Mouse (Mus musculus) telencephalon, adult 2 months (tissue): ENCODE measurements around the gene Arl8a.
A peak's percentile ranks its signal among the peaks of the same experiment; 100 is the strongest.

ENCODE experiments used
- DNase-seq: peaks from one replicate; pipeline ENCODE4 v3.0.0-alpha.2; 2011; ENCODE audit warnings: low read depth, low spot score

The Arl8a gene

DNA sequence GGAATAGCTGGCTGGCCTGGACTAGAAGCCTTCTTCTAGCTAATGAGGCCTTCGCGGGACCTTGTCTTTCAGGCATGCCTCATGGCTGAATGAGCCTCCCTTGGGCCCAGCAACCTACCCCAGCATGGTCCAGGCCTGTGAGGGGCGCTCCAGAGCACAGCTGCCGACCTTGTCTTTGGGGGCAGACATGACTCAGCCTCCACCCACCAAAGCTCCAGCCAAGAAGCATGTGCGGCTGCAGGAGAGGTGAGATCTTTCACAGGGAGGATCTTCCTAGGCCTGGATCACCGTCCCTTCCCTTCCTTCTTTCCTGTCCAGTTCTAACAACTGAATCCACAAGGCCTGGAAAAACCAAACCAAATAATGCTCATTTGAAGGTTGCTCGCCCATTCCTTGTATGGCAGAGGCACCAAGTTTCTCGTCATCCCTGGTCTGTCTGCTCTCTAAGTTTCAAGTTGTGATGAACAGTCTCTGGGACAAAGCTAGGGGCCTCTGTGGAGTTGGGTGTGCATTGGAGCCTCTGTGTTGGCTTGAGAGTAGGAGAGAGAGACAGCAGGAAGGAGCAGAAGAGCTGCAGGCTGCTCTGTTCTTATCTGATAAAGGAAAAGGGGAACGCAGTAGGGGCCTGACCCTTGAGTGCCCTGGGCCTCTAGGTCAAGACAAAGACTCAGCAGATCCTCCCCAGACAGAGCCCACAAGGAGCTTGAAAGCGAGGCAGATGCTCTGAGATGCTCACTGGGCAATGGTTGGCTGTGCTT lies 12.8 kb upstream of the Arl8a start:
- DNase-seq = no peak

DNA sequence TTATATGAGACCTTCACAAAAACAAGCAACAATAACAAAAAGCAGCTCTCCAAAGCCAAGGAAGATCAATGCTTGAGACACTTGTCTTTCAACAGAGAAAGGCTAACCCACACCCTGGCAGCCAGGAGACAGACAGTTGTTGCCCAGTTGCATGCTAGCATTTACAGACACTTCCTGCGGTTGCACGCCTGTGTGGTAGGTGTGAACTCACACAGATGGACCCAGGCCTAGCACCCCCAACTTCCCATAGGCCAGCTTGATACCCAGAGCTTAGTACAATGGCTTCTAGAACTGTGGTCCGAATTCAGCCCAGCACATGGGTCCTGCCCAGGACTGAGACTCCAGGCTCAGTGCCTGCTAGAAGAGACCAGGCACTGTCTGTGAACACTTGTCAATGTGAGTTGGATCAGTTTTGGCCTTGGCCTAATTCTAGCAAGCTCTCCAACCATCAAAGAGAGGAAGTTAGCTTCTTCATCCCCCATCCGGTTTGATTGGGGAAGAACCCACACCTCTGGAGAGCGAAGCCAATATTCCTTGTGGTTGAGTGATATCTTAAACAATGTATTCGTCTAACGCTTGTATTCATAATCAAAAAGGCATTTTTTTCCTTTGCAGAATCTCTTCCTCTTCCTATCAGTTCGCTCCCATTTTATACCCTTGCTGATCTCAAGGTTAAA lies 11.4 kb upstream of the Arl8a start:
- no peak for DNase-seq

DNA sequence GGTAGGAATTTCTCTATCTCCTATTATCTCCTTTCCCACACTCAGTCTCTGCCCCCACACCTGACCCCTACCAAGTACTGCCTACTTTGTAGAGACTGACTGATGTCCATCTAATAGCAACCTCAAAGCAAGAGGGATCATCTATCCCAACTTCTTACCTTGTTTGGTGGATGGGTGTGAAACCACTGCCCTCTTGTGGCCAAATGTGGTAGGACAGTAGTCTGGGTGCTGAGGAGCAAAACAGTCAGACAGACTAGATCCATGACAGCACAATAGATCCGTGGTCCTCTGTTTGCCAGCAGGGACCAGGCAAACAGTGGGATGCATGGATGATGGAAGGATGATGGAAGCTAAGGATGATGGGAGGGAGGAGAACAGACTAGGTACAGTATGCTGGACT lies 10.1 kb upstream of the Arl8a start:
- no peak for DNase-seq

DNA sequence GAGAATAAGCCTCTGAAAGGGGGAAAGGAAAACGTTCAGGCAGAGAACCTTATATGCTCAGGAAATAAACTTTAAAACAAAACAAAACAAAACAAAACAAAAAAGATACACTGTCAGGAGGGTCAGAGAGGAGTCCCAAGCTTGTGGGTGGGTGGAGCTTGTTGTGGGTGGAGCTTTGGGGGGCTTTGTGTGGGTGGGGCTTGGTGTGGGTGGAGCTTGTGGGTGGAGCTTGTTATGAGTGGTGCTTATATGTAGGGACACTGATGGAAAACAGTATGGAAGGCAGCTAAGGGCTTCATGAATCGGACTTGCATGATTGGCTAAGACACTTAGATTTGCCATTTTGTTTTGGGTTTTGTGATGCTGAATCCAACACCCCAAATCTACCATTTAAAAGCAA lies 6.7 kb upstream of the Arl8a start:
- DNase-seq = no peak

DNA sequence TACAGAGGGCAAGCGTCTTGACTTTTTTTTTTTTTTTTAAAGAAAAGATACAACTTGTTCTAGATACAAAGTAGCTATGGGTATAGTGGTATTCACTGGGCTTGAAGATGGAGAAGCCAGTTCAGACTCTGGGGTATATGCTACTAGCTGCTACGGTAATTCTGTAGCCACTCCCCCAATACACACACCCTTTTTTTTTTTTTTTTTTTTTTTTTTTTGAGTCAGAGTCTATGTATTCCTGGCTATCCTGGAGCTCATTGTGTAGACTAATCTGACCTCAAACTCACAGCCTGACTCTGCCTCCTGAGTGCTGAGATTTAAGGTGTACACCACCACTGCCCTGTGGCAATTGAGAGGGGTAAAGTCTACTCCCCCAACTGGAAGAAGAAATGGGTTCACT lies 4.2 kb upstream of the Arl8a start:
- no peak for DNase-seq

DNA sequence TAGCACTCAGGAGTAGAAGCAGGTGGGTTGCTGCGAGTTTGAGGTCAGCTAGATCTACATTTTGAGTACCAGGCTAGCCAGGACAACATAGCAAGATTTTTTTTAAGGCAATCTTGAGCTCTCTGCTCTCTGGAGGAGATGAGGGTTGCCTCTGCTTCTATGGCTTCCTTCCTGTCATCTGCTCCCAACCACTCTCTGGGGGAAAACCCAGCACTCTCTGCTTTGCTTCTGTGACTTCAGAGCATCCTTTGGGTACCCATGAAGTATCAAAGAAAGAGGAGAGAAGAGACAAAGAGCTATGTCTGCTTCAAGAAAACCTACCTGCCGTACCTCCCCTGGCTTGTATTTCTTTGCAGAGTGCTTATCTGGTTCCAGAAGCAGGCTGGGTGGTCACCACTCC lies 2.7 kb upstream of the Arl8a start:
- DNase-seq = no peak

DNA sequence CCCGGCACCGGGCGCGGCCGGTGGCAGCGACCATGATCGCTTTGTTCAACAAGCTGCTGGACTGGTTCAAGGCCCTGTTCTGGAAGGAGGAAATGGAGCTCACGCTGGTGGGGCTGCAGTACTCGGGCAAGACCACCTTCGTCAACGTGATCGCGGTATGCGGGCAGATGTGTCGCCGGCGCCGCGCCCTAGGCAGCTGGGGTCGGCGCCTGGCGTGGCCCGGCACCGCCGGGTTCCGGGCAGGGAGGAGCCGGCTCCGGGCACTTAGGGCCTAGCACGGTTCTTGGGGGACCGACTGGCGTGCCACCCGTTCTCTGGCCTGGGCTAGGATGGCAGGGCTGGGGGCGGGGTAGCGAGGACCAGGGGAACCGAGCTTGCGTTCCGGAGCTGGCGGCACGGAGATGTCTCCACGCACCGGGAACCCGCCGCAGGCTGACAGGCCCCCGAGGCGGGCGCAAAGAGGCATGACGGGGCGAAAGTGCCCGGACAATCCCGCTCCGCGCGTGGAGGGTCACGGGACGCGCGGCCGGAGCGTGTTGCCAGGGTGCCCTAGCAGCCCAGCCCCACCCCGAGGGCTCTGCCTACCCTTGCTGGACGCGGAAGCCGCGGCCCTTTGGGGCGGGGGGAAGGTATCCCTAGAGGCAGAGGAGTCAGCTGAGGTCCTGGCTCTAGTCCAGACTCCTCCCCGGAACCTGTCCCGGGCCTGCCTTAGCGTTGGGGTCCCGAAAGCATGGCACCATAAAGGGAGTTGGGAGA lies 500 bp downstream of the Arl8a start:
- DNase-seq = no peak

DNA sequence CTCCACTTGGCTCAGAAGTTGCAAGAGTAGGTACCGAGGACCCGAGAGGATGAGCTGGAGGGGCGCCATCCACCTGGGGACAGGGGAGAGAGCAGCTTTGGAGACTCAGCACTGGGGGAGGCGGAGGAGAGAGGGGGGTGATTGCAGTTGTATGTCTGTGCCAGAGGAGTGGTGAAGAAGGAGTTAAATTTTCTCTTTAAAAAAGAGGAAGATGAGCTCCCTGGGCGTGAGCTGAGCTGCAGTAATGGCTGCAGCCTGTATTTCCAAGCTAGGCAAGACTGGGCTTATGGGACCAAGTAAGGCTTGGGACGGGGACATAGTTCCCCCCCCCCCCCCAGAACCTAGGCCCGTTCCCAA lies 1.1 kb downstream of the Arl8a start:
- no peak for DNase-seq

DNA sequence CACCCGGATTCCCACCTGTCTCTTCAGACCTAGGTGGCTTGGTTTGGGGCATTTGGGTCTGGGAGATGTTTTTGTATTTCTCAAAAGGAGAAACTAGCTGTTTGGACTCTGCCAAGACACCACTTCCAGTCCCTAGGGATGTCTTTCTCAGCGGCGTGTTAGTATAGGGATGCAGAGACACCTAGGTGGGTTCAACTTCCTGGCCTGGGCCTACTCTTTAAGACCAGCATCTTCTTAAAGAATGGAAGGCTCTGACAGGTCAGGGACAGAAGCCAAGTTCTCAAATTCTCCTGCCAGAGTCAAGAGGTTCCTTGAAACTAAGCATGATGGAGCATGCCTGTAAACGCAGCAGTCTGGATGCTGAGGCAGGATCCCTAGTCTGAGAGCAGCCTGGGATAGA lies 1.9 kb downstream of the Arl8a start:
- DNase-seq = no peak

DNA sequence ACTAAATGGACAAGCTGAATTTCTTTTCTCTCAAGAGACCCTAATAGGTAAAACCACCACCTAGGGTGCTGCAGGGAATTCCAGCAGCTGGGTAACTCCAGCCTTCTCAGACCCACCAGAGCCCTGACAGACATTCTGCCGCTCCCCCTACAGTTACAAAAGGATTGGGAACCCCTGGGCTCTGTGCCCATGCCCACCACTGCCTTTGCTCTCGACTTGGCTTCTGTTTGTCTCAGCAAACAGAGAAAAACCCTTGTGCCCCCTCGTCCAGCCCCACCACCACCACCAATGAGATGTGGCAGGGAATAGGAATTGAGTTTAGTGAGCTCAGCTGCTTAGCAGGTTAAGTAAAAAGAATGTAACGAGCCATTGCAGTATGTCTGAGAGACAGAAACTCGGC lies 2.4 kb downstream of the Arl8a start:
- no peak for DNase-seq

DNA sequence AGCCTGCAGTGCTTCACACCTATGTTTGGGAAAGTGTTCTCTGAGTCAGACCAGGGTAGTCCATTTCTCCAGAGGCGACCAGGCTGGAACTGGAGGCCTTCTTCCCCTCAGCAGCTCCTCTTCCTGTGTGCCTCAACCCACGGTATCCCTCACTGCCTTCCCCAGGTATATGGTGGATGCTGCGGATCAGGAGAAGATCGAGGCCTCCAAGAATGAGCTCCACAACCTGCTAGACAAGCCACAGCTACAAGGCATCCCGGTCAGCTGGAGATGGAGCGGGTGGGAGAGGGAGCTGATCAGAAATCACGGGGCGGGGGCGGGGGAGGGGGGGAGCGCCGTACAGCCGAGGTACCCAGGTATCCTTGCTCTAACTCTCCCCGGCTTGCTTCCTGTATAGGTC lies 7.4 kb downstream of the Arl8a start:
- no peak for DNase-seq

DNA sequence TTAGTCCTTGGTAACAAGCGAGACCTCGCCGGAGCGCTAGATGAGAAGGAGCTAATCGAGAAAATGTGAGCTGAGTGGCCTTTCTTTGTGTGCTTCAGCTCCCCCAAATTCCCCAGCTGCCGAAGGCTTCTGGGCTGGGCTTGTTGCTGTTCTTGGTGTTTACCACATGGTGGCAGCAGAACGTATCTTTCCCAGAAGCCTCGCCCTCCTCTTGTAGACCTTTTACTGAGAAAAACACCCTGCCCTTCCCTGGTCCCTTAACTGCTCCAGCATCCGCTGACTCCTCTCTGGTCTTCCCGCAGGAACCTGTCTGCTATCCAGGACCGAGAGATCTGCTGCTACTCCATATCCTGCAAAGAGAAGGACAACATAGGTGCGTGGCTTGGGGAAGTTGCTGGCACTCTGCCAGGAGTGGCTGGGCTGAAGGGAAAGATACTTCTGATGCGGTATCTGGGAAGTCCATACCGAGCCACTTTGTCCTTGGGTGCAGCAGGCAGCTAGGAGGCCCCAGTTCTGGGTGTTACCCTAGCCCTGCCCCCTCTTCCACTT lies 7.9 kb downstream of the Arl8a start:
- DNase-seq = peak; percentile 80

DNA sequence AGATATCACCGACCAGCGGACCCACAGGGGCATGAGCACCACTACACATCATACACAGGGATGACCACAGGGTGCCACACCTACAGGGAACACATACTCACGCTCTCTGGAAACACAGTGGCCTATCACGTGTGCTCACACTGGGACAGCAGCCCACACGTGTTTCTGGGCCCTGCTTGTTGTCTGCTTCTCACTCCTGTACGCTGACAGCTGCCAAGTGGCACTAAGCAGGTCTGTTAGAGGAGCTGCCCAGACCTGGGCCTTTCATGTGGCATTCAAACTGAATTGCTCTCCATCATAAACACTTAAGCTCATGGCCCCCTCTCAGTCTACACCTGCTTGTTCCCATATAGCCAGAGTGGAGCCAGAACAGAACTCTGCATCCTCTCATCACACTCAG lies 9.7 kb downstream of the Arl8a start:
- no peak for DNase-seq

DNA sequence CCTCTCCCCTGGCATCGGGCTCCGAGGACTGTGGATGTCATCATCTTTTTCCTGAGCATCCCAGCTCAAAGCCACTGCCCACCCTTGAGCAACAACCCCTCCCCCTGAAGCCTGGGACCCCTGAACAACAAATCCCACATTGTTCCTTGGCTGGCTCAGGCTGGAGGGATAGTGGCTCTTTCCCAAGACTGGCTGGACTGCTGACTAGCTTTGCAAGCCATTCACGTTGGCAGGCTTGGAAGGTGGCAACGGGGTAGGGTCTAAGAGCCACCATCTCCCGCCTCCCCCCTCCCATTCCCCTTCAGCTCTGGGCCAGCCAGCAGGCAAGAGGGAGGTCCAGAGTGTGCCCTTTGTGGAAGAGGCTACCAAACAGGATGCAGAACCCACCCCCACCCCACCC lies 12.0 kb downstream of the Arl8a start:
- no peak for DNase-seq

DNA sequence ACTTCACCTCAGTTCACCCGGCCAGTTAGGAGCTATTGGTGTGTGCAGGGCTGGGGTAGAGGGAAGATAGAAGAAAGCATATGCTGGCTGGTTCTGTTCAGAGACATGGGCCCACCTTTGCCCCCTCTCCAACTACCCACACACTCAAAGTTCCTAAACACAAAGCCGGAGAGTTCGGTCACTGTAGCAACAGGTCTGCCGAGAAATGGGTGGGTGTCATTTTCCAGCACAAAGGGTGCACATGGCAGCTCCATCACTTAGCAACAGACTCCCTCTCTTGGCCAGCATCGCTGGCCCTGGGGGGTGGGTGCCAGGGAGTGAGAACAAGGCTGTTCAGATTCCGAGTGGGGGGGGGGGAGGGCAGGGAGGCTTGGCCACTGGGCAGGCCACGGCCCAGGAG lies 12.4 kb downstream of the Arl8a start:
- no peak for DNase-seq

DNA sequence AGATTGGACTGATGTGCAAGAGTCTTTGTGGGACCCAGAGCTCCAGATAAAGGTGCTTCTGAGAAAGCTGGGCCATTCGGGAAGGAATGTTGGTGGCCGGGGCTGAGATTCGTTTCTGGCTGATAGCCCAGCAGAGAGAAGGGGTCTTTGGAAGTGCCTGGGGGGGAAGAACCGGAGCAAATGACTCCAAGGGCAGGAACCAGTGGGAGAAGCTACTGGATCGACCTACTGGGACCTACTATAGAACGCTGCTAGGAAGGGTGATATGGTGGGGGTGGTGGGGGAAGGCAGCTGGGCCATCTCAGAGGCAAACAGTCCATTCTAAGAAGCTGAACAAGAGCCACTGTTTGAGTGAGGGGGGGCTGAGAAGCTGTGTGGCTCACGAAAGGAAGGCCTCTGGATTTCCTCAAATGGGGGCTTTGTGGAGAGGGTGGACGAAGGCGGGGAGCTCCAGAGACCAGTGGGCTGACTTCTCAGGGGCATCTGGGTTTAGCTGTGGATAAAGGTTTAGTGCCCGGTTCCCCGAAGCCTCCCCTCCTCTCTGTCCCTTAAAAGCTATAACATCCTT lies 13.0 kb downstream of the Arl8a start:
- DNase-seq = no peak

DNA sequence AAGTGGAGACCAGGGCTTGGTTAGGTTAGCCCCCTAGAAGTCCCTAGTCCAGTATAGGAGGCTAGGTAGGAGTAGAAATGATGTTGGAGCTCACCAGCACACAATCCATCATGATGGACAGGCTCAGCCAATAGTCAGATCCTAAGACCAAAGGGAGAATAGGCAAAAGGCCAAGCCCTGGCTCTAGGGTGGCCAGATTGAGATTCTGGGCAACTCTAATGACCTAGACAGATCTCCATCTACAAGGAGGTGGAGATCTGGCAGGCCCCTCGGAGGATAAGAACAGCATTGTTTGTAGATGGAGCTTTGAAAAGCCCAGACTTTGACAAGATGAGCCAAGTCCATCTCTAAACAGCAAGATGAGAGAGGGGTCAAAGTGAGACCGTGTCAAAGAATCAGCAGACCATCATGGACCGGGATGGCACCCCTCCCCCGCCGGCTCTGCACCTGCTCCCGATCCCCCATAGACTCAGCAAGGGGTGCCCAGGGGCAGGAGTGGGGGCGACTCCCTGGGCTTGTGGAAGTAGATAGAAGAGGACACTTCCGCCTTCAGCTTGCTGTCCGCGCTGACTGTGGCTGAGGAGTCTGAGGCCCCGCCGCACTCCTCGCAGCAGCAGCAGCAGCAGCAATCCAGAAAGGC lies 13.9 kb downstream of the Arl8a start:
- no peak for DNase-seq

DNA sequence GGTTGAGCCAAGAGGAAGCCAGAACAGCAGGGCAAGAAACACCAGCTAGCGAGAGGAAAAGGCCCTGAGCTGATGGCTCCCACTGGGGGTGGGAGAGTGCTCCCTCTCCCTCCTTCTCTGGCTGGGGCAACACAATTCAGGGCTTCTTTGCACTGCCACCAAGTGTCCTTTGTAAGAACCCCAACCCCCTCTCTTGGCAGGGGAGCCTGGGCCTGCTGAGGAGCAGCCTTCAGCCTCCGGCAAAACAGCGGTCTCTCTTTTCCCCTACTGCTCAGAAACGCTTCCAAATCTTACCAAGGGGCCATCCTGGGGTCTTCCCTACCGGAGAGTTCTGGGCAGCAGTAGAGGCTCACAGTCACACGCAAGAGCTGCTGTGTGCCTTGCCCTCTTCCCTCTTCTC lies 16.1 kb downstream of the Arl8a start:
- no peak for DNase-seq

DNA sequence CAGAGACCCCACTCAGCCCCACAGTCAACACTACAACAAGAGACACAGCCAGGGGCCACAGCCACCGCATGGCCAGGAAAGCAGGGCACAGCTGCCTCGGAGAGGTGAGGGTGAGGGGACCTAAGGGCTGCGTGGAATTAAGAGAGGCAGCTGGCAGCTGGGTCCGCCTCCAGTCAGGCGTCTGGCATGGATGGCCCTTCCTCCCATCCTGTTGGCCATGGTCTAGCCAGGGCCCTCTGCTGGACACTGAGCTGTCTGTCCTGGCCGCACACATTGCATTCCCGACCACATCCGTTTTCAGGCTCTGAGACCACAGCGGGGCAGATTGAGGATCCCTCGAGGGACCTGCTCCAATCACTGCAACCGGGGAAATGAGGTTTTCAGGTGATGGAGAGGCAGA lies 20.8 kb downstream of the Arl8a start, which contains the start of gene Gpr37l1:
Gpr37l1 (minus strand) TSS at position 247 of the 400 bp plus-strand sequence.
- DNase-seq = no peak

DNA sequence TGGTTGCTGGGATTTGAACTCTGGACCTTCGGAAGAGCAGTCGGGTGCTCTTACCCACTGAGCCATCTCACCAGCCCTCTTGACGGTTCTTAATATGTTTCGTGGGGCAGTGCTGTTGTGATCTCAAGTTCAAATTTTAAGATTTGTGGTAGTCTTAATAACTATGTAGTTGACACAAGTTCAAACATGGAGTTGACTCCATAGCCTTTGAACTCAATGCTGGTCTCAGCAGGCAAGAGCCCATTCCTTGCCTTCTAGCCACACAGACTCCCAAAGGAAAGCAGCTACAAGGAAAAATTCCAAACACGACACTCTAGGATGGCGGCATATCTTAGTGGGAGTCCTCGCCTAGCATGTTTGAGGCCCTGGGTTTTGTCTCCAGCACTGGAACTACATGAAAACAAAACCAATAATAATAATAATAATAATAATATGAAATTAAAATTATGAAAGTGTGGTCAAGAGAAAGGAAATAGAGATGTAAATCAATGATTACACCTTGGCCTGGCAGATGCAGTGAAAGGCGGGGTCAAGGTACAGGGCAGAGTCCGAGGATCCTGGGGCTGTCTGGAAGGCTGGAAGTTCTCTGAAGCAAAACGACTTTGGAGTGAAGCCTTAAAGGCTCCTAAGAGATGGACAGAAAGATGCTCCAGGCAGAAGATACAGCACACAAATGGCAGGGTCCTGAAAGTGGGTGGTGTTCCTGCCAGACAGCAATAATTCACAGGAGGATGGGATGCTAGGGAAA lies 22.0 kb downstream of the Arl8a start:
- DNase-seq = no peak
